Mouse (Mus musculus) right cerebral cortex, postnatal 10 days (tissue): Measurements from ENCODE around the gene Oit1.
A peak's percentile ranks its signal among the peaks of the same experiment; 100 is the strongest.

Experiments used
- DNase-seq, 2 experiments: peaks; one replicate each; pipeline ENCODE4 v3.0.0; 2021; ENCODE audit warnings: low spot score in 2 of 2

Oit1 gene

DNA sequence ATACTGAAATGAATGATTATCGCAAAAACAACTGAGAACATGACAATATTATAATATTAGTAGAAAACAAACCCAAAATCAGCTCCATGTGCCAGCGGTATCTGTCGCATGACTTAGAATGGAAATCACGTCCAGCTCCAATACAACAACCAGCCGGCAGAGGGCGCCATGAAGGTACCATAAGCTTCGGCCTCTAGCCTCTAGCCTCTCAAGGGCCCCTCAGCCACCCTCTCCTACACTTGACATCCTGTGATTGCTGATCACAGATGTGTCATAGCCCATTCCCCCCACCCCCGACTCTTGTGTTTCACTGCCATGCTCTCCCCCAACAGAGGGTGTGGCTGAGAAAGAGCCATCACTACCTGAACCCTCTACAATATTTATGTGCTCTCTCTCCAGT lies 78.3 kb downstream of the Oit1 start:
- DNase-seq, result peak; percentile 26 to 38
